Mouse (Mus musculus) gonadal fat pad, adult 2 months (tissue): Measurements from ENCODE around the gene Smcp. TPM values are rescaled to one million over a fixed set of nuclear protein-coding genes. Genes with fewer than 3 reads are reported as not detected.

Experiments used
- DNase-seq: peaks from one replicate; pipeline ENCODE4 v3.0.0-alpha.2; 2012; ENCODE audit warnings: low read depth
- polyA plus RNA-seq: library from polyadenylated mRNA; depleted of rRNA; stranded (reverse); fragments of >200 nt; gene quantifications from 2 replicates; pipeline ENCODE4 v1.2.3, GENCODE M21; 2012; rRNA removed

The Smcp gene
- 27.9 and 30.2 TPM in 2 replicates for polyA plus RNA-seq

GRCm38 (mm10) chr3:92588858-92589257, at the start of gene Smcp:
Gene Smcp, minus strand, starts transcription at chr3:92588997.
- no peak for DNase-seq

GRCm38 (mm10) chr3:92638653-92638991, 49.8 kb upstream of the Smcp start:
- no peak for DNase-seq

- DNase-seq, result no peak
Observed at GRCm38 (mm10) chr3:92637745-92638652, 49.2 kb upstream of the Smcp start.

- DNase-seq, result no peak
Observed at GRCm38 (mm10) chr3:92621560-92621959, 32.8 kb upstream of the Smcp start, which contains the start of gene Lce6a. Gene Lce6a, minus strand, starts transcription at chr3:92621660.

GRCm38 (mm10) chr3:92609804-92610203, 21.0 kb upstream of the Smcp start:
- peak; percentile 79 for DNase-seq

- DNase-seq, result no peak
Observed at GRCm38 (mm10) chr3:92607392-92607791, 18.6 kb upstream of the Smcp start, which contains the start of gene 2210017I01Rik. Gene 2210017I01Rik, minus strand, starts transcription at chr3:92607492.

GRCm38 (mm10) chr3:92602169-92602568, 13.4 kb upstream of the Smcp start:
- no peak for DNase-seq

- DNase-seq, result no peak
Observed at GRCm38 (mm10) chr3:92600456-92600855, 11.7 kb upstream of the Smcp start.

GRCm38 (mm10) chr3:92599973-92600372, 11.2 kb upstream of the Smcp start:
- no peak for DNase-seq

- peak; percentile 58 for DNase-seq
Observed at GRCm38 (mm10) chr3:92598429-92598828, 9.6 kb upstream of the Smcp start.

- no peak for DNase-seq
Observed at GRCm38 (mm10) chr3:92587190-92587589, 1.6 kb downstream of the Smcp start.

- no peak for DNase-seq
Observed at GRCm38 (mm10) chr3:92585055-92585454, 3.7 kb downstream of the Smcp start.

- DNase-seq, result no peak
Observed at GRCm38 (mm10) chr3:92583164-92583826, 5.5 kb downstream of the Smcp start.

GRCm38 (mm10) chr3:92579508-92579907, 9.3 kb downstream of the Smcp start:
- no peak for DNase-seq

- DNase-seq, result no peak
Observed at GRCm38 (mm10) chr3:92578652-92579413, 10.0 kb downstream of the Smcp start.

- DNase-seq, result no peak
Observed at GRCm38 (mm10) chr3:92573449-92574041, 15.3 kb downstream of the Smcp start, which contains the start of gene Ivl. Gene Ivl, minus strand, starts transcription at chr3:92573735.

GRCm38 (mm10) chr3:92572514-92573155, 16.2 kb downstream of the Smcp start:
- DNase-seq, result no peak

- DNase-seq, result no peak
Observed at GRCm38 (mm10) chr3:92568752-92569151, 20.0 kb downstream of the Smcp start.

- no peak for DNase-seq
Observed at GRCm38 (mm10) chr3:92565418-92565817, 23.4 kb downstream of the Smcp start.

GRCm38 (mm10) chr3:92534411-92534810, 54.4 kb downstream of the Smcp start, which contains the start of gene 2310046K23Rik:
Gene 2310046K23Rik, minus strand, starts transcription at chr3:92534511.
- no peak for DNase-seq
